Mouse (Mus musculus): Measurements from ENCODE around the gene Gnat1. TPM values are rescaled to one million over a fixed set of nuclear protein-coding genes. Genes with fewer than 3 reads are reported as not detected.

Gnat1 gene
- polyA plus RNA-seq (2014; fragmentation: Illumina TruSeq; extraction: RNeasy Lipid Tissue Mini Kit (QIAGEN cat#74804); ENCODE audit: low read depth, low replicate concordance), result not detected

GRCm38 (mm10) chr9:107679501-107679900 lies at the start of gene Gnat1:
Gnat1 (minus strand) TSS chr9:107679712.

DNA sequence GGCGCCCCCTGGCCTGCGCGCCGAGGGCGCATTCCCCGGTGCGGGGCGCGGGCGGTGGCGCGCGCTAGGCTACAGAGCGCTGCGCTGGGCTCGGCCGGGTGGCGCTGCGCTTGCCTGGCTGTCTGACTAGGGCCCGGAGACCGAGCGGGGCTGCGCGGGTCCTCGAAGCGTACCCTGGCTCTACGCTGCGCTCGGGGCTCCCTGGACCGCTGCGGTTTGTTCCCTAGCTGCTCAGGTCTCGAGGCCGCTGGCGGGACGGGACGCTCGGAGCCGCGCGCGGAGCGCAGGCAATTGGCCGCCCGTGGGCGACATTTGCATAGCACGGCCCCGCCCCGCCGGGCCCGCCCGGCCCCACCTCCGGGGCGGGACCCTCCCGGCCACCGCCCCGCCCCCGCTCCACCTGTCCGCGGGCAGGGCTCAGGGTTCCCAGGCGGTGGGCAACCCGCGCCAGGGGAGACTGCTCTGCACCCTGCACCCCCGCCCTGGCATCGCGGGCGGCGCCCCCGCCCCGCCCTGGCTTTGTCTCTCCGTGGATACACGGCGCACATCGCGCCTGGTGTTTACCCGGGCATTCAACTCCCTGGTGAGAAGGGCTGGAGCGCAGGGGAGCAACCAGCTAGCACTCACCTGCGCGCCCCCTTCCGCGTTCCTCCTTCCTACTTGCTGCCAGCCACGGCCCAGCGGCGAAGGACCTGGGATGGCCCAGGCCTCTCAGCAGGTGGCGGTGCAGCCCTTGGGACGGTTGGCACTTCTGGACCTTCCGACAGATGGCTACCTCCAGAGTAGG lies 30.4 kb upstream of the Gnat1 start, which contains the start of gene Sema3f:
TSS of gene Sema3f (minus strand) at position 779 of the 787 bp plus-strand sequence.

GRCm38 (mm10) chr9:107669480-107669945 lies 10.0 kb downstream of the Gnat1 start, which contains the start of gene Slc38a3:
Slc38a3 (minus strand) TSS chr9:107669530.

DNA sequence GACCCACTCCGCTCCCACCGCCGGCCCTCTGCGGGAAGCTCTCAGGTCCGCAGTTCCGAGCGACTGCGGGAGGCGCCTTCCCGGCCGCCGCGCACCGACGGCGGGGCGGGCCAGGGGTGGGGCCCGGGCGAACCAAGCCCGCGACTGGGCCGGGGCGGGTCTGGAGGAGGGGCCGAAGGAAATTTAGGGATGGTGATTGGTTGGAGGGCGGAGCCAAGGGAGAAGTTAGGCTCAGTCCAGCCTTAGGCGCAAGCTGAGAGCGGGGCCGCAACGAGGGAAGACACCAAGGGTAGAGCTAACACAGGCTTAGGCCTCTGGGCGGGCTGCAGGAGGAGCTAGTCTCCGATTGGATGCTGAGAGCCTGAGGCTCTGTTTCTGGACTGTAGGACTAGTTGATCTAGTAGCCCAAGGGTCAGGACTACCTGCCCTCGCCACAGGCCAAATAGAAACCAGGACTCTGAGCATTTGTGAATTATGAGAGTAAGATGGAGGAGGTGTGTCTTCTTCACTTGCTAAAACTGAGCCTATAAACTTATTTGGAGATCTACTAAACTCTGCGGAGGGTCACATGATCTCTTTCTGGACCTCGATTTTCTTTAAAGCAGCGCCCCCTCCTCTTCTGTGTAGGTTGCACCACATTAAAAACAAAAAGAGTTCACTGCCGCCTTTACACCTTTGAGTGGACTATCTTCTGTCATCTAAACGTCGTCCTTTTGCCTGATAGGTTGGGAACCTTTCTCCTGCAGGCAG lies 44.1 kb downstream of the Gnat1 start, which contains the start of gene Gnai2:
TSS of gene Gnai2 (minus strand) at position 89 of the 750 bp plus-strand sequence.

Other genes with a start within 250 kb of the Gnat1 start
- 0.20 TPM for gene Tmem115, start 145.8 kb downstream of the Gnat1 start, polyA plus RNA-seq (2014; fragmentation: Illumina TruSeq; extraction: RNeasy Lipid Tissue Mini Kit (QIAGEN cat#74804); ENCODE audit: low read depth, low replicate concordance)
- gene Cyb561d2, start 137.5 kb downstream of the Gnat1 start, polyA plus RNA-seq (2014; fragmentation: Illumina TruSeq; extraction: RNeasy Lipid Tissue Mini Kit (QIAGEN cat#74804); ENCODE audit: low read depth, low replicate concordance), result 7.2 TPM
- gene Nprl2, start 137.5 kb downstream of the Gnat1 start, polyA plus RNA-seq (2014; fragmentation: Illumina TruSeq; extraction: RNeasy Lipid Tissue Mini Kit (QIAGEN cat#74804); ENCODE audit: low read depth, low replicate concordance), result 1.6 TPM
- 0.81 TPM for gene Zmynd10, start 132.4 kb downstream of the Gnat1 start, polyA plus RNA-seq (2014; fragmentation: Illumina TruSeq; extraction: RNeasy Lipid Tissue Mini Kit (QIAGEN cat#74804); ENCODE audit: low read depth, low replicate concordance)
- 8.6 TPM for gene Rassf1, start 128.2 kb downstream of the Gnat1 start, polyA plus RNA-seq (2014; fragmentation: Illumina TruSeq; extraction: RNeasy Lipid Tissue Mini Kit (QIAGEN cat#74804); ENCODE audit: low read depth, low replicate concordance)
- gene Tusc2, start 116.5 kb downstream of the Gnat1 start, polyA plus RNA-seq (2014; fragmentation: Illumina TruSeq; extraction: RNeasy Lipid Tissue Mini Kit (QIAGEN cat#74804); ENCODE audit: low read depth, low replicate concordance), result 24.5 TPM
- 1.8 TPM for gene Hyal2, start 111.8 kb downstream of the Gnat1 start, polyA plus RNA-seq (2014; fragmentation: Illumina TruSeq; extraction: RNeasy Lipid Tissue Mini Kit (QIAGEN cat#74804); ENCODE audit: low read depth, low replicate concordance)
- 3.0 TPM for gene Hyal1, start 102.8 kb downstream of the Gnat1 start, polyA plus RNA-seq (2014; fragmentation: Illumina TruSeq; extraction: RNeasy Lipid Tissue Mini Kit (QIAGEN cat#74804); ENCODE audit: low read depth, low replicate concordance)
- 2.0 TPM for gene Naa80, start 100.8 kb downstream of the Gnat1 start, polyA plus RNA-seq (2014; fragmentation: Illumina TruSeq; extraction: RNeasy Lipid Tissue Mini Kit (QIAGEN cat#74804); ENCODE audit: low read depth, low replicate concordance)
- 0.24 TPM for gene Hyal3, start 98.9 kb downstream of the Gnat1 start, polyA plus RNA-seq (2014; fragmentation: Illumina TruSeq; extraction: RNeasy Lipid Tissue Mini Kit (QIAGEN cat#74804); ENCODE audit: low read depth, low replicate concordance)
- gene Ifrd2, start 92.1 kb downstream of the Gnat1 start, polyA plus RNA-seq (2014; fragmentation: Illumina TruSeq; extraction: RNeasy Lipid Tissue Mini Kit (QIAGEN cat#74804); ENCODE audit: low read depth, low replicate concordance), result 33.1 TPM
- gene Sema3b, start 70.5 kb downstream of the Gnat1 start, polyA plus RNA-seq (2014; fragmentation: Illumina TruSeq; extraction: RNeasy Lipid Tissue Mini Kit (QIAGEN cat#74804); ENCODE audit: low read depth, low replicate concordance), result 2.6 TPM
- gene Gnai2, start 44.3 kb downstream of the Gnat1 start, polyA plus RNA-seq (2014; fragmentation: Illumina TruSeq; extraction: RNeasy Lipid Tissue Mini Kit (QIAGEN cat#74804); ENCODE audit: low read depth, low replicate concordance), result 18.2 TPM
- 1.4 TPM for gene Slc38a3, start 10.2 kb downstream of the Gnat1 start, polyA plus RNA-seq (2014; fragmentation: Illumina TruSeq; extraction: RNeasy Lipid Tissue Mini Kit (QIAGEN cat#74804); ENCODE audit: low read depth, low replicate concordance)
- gene Sema3f, start 30.8 kb upstream of the Gnat1 start, polyA plus RNA-seq (2014; fragmentation: Illumina TruSeq; extraction: RNeasy Lipid Tissue Mini Kit (QIAGEN cat#74804); ENCODE audit: low read depth, low replicate concordance), result 1.9 TPM
- gene Rbm5, start 91.3 kb upstream of the Gnat1 start, polyA plus RNA-seq (2014; fragmentation: Illumina TruSeq; extraction: RNeasy Lipid Tissue Mini Kit (QIAGEN cat#74804); ENCODE audit: low read depth, low replicate concordance), result 90.8 TPM
- 64.7 TPM for gene Rbm6, start 193.5 kb upstream of the Gnat1 start, polyA plus RNA-seq (2014; fragmentation: Illumina TruSeq; extraction: RNeasy Lipid Tissue Mini Kit (QIAGEN cat#74804); ENCODE audit: low read depth, low replicate concordance)
- not detected for gene Mon1a, start 208.4 kb upstream of the Gnat1 start, polyA plus RNA-seq (2014; fragmentation: Illumina TruSeq; extraction: RNeasy Lipid Tissue Mini Kit (QIAGEN cat#74804); ENCODE audit: low read depth, low replicate concordance)
- not detected for gene Mst1r, start 227.2 kb upstream of the Gnat1 start, polyA plus RNA-seq (2014; fragmentation: Illumina TruSeq; extraction: RNeasy Lipid Tissue Mini Kit (QIAGEN cat#74804); ENCODE audit: low read depth, low replicate concordance)
- gene Actl11, start 248.8 kb upstream of the Gnat1 start, polyA plus RNA-seq (2014; fragmentation: Illumina TruSeq; extraction: RNeasy Lipid Tissue Mini Kit (QIAGEN cat#74804); ENCODE audit: low read depth, low replicate concordance), result not detected